ENCODE assay signal across 27 mouse cellular contexts in the genomic region with DNA sequence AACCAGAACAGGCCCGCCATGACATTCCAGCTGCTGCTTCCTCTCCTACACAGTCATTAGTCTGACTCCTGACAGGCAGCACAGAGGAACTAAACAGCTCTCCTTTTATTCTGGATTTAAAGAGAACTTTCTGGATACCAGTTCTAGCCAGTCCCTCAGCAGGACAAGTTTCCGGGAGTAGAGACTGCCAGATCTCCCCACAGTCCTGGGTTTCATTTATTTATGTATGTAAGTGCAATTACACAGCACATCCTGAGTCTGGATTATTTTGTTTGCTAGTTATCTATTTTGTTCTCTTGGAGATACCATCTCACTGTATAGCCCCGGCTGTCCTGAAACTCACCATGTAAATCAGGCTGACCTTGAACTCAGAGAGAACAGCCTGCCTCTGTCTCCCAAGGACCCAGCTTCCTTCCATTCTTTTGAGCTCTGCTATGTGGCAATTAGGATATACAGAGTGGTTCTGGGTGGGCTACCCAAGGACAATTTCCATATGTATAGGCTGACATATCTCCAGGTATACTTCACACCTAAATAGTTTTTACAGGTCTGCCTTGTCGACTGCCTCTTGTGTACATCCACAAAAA.
"Had no signal": no experiment of that assay in that cellular context is flagged by ENCODE, and none has a peak within 500 bp of the region (broad histone marks: within the 10 kb centered on the region; RNA-seq: fewer than 3 reads in every experiment).

No protein-coding gene starts in this region.

- H3K36me3 ChIP-seq: heart, embryonic 13.5 days; heart, embryonic 15.5 days; hindbrain, embryonic 13.5 days; hindbrain, embryonic 15.5 days; kidney, embryonic 15.5 days; limb, embryonic 13.5 days; limb, embryonic 15.5 days; liver, embryonic 12.5 days had no signal

- ATAC-seq: hindbrain, postnatal 0 days; intestine, embryonic 16.5 days; liver, embryonic 12.5 days had no signal

- H3K27me3 ChIP-seq: heart, embryonic 13.5 days; heart, embryonic 15.5 days; hindbrain, embryonic 13.5 days; hindbrain, embryonic 15.5 days; kidney, embryonic 15.5 days; limb, embryonic 13.5 days; limb, embryonic 15.5 days; liver, embryonic 12.5 days had no signal

- H3K9ac ChIP-seq: heart, embryonic 13.5 days; heart, embryonic 15.5 days; hindbrain, embryonic 13.5 days; hindbrain, embryonic 15.5 days; kidney, embryonic 15.5 days; limb, embryonic 13.5 days; limb, embryonic 15.5 days; liver, embryonic 12.5 days; liver, embryonic 14.5 days had no signal

- H3K9me3 ChIP-seq: heart, embryonic 15.5 days; limb, embryonic 15.5 days had no signal

- H3K4me3 ChIP-seq: heart, adult 2 months; heart, embryonic 13.5 days; heart, embryonic 15.5 days; hindbrain, embryonic 13.5 days; hindbrain, embryonic 15.5 days; kidney, embryonic 15.5 days; limb, embryonic 13.5 days; limb, embryonic 15.5 days; liver, embryonic 12.5 days had no signal

- DNase-seq: gastrocnemius, postnatal 14 days; gastrocnemius, postnatal 36 days; heart, adult 11 months; heart, adult 2 months; heart, postnatal 14 days; heart, postnatal 36 days; kidney, adult 11 months; kidney, adult 2 months; kidney, adult 9 months; kidney, postnatal 14 days; kidney, postnatal 36 days; layer of hippocampus, adult 9-11 months; layer of hippocampus, postnatal 36 days; left cerebral cortex, postnatal 4 days had no signal

- H3K27ac ChIP-seq: heart, adult 2 months; heart, embryonic 13.5 days; heart, embryonic 15.5 days; hindbrain, embryonic 13.5 days; hindbrain, embryonic 15.5 days; hindbrain, postnatal 0 days; kidney, embryonic 15.5 days; kidney, postnatal 0 days; limb, embryonic 13.5 days; limb, embryonic 15.5 days; liver, embryonic 12.5 days; liver, embryonic 14.5 days had no signal

- H3K4me2 ChIP-seq: heart, embryonic 11.5 days; heart, embryonic 13.5 days; heart, embryonic 15.5 days; hindbrain, embryonic 13.5 days; hindbrain, embryonic 15.5 days; kidney, embryonic 15.5 days; limb, embryonic 13.5 days; limb, embryonic 15.5 days; liver, embryonic 12.5 days had no signal
